23 mouse cellular contexts compared by ENCODE assay signal in genomic region chr14:34314796-34315195, GRCm38 (mm10). TPM values are rescaled to one million over a fixed set of nuclear protein-coding genes. Genes with fewer than 3 reads are reported as not detected.
DNase-seq lines count a peak whose midpoint lies in the region; ATAC-seq and TF ChIP-seq lines count a peak whose summit lies in the region.
"Had no signal": no experiment of that assay in that cellular context is flagged by ENCODE, and none has a peak within 500 bp of the region (broad histone marks: within the 10 kb centered on the region; RNA-seq: fewer than 3 reads in every experiment).

No protein-coding gene starts in this region.

- no peak for TF ChIP-seq EP300 in liver, postnatal 0 days (IDR thresholded peaks at IDR 0.05; ENCODE audit: low read depth)

- H3K4me2 ChIP-seq in lung, embryonic 14.5 days, result no peak overlapping the region
- peak overlapping the region; percentile 39 for H3K4me2 ChIP-seq in liver, embryonic 12.5 days
- H3K4me2 ChIP-seq in liver, postnatal 0 days (ENCODE audit: low read depth, low read length), result peak overlapping the region; percentile 96
- no peak overlapping the region for H3K4me2 ChIP-seq in heart, embryonic 12.5 days
- H3K4me2 ChIP-seq: heart, embryonic 11.5 days; limb, embryonic 13.5 days had no signal

- DNase-seq in kidney, adult 9 months, result peak; percentile 59
- no peak for DNase-seq in kidney, adult 8-10 months
- DNase-seq in lung, embryonic 14.5 days, result peak; percentile 19
- DNase-seq in lung, adult 18-20 months, result no peak
- no peak for DNase-seq in liver, postnatal 0 days
- DNase-seq: cerebellum, adult 18-20 months; cerebellum, postnatal 25 days; forebrain, postnatal 0 days; gastrocnemius, adult 2 months; heart, postnatal 14 days; midbrain, embryonic 14.5 days; retina, postnatal 1 day; right cerebral cortex, postnatal 4 days; thymus, adult 2 months had no signal

- 48% methylated on average over 3 of the region's 3 CpGs for WGBS in lung, embryonic 14.5 days
- 69% methylated on average over 3 of the region's 3 CpGs for WGBS in liver, embryonic 12.5 days (ENCODE audit: insufficient replicate concordance)
- WGBS in liver, postnatal 0 days (ENCODE audit: insufficient replicate concordance), result 52% methylated on average over 3 of the region's 3 CpGs
- 93% methylated on average over 3 of the region's 3 CpGs for WGBS in heart, embryonic 12.5 days

- H3K4me3 ChIP-seq in lung, embryonic 14.5 days (ENCODE audit: low read depth, low read length), result no peak overlapping the region
- H3K4me3 ChIP-seq in liver, embryonic 12.5 days, result peak overlapping the region; percentile 91; the same call in 1 of the 2 replicates
- peak overlapping the region; percentile 24 for H3K4me3 ChIP-seq in liver, postnatal 0 days (ENCODE audit: low read depth, low read length)
- no peak overlapping the region for H3K4me3 ChIP-seq in heart, embryonic 12.5 days
- H3K4me3 ChIP-seq: forebrain, embryonic 10.5 days; gastrocnemius, adult 2 months; limb, embryonic 13.5 days had no signal

- TF ChIP-seq CTCF in lung, embryonic 14.5 days (IDR thresholded peaks at IDR 0.05; ENCODE audit: low read depth), result no peak
- TF ChIP-seq CTCF in liver, postnatal 0 days (IDR thresholded peaks at IDR 0.05; ENCODE audit: low read depth), result no peak

- no peaks in the 10 kb centered on the region for H3K9me3 ChIP-seq in lung, embryonic 14.5 days (ENCODE audit: low read depth, low read length)
- no peaks in the 10 kb centered on the region for H3K9me3 ChIP-seq in liver, embryonic 12.5 days (replicated peaks)
- no peaks in the 10 kb centered on the region for H3K9me3 ChIP-seq in liver, postnatal 0 days (ENCODE audit: low read length)
- H3K9me3 ChIP-seq in heart, embryonic 12.5 days (replicated peaks), result no peaks in the 10 kb centered on the region
- H3K9me3 ChIP-seq: forebrain, embryonic 10.5 days; megakaryocyte, embryonic 14.5 days had no signal

- ATAC-seq in lung, embryonic 14.5 days (ENCODE audit: insufficient read depth), result no peak
- no peak for ATAC-seq in liver, embryonic 12.5 days
- ATAC-seq in liver, postnatal 0 days, result no peak
- no peak for ATAC-seq in heart, embryonic 12.5 days (ENCODE audit: insufficient number of reproducible peaks, low FRiP score)
- ATAC-seq: forebrain, postnatal 0 days had no signal

- H3K4me1 ChIP-seq in lung, embryonic 14.5 days (ENCODE audit: insufficient read depth), result no peaks in the 10 kb centered on the region
- H3K4me1 ChIP-seq in liver, embryonic 12.5 days, result peaks cover 25% of the 10 kb centered on the region
- H3K4me1 ChIP-seq in liver, postnatal 0 days (ENCODE audit: insufficient read depth), result peaks cover 7% of the 10 kb centered on the region
- H3K4me1 ChIP-seq in heart, embryonic 12.5 days (replicated peaks), result peaks cover 17% of the 10 kb centered on the region

- peaks cover 10% of the 10 kb centered on the region; the same call in 1 of the 2 replicates for H3K36me3 ChIP-seq in lung, embryonic 14.5 days (ENCODE audit: insufficient read depth)
- peaks cover 12% of the 10 kb centered on the region for H3K36me3 ChIP-seq in liver, embryonic 12.5 days
- peaks cover 10% of the 10 kb centered on the region for H3K36me3 ChIP-seq in liver, postnatal 0 days (replicated peaks; ENCODE audit: insufficient read depth, low read length)
- peaks cover 12% of the 10 kb centered on the region for H3K36me3 ChIP-seq in heart, embryonic 12.5 days

- H3K9ac ChIP-seq in lung, embryonic 14.5 days, result no peak overlapping the region
- H3K9ac ChIP-seq in liver, embryonic 12.5 days, result no peak overlapping the region
- H3K9ac ChIP-seq in liver, postnatal 0 days (replicated peaks), result no peak overlapping the region
- no peak overlapping the region for H3K9ac ChIP-seq in heart, embryonic 12.5 days
- H3K9ac ChIP-seq: forebrain, postnatal 0 days; limb, embryonic 13.5 days had no signal

- no peaks in the 10 kb centered on the region for H3K27me3 ChIP-seq in lung, embryonic 14.5 days (ENCODE audit: insufficient read depth, low read length)
- H3K27me3 ChIP-seq in liver, embryonic 12.5 days (replicated peaks), result no peaks in the 10 kb centered on the region
- H3K27me3 ChIP-seq in liver, postnatal 0 days (ENCODE audit: insufficient read depth, low read length), result no peaks in the 10 kb centered on the region
- H3K27me3 ChIP-seq in heart, embryonic 12.5 days (replicated peaks), result no peaks in the 10 kb centered on the region
- H3K27me3 ChIP-seq: limb, embryonic 13.5 days; megakaryocyte, embryonic 14.5 days had no signal

- H3K27ac ChIP-seq in lung, embryonic 14.5 days (ENCODE audit: low read depth), result no peak overlapping the region
- H3K27ac ChIP-seq in liver, embryonic 12.5 days, result no peak overlapping the region
- no peak overlapping the region for H3K27ac ChIP-seq in liver, postnatal 0 days (ENCODE audit: low read depth)
- no peak overlapping the region for H3K27ac ChIP-seq in heart, embryonic 12.5 days (ENCODE audit: poor library complexity, severe bottlenecking)
- H3K27ac ChIP-seq: forebrain, embryonic 10.5 days; gastrocnemius, adult 2 months; limb, embryonic 13.5 days had no signal

RNA-seq across cellular contexts. Expression of gene Glud1, which starts 4.3 kb away (rescaled TPM):
- polyA plus RNA-seq in lung, embryonic 14.5 days (2014; fragmentation: Nextera tagmentation; extraction: Ambion mirVana), result 76.5 and 84.2 TPM in 2 replicates
- 137 and 145 TPM in 2 replicates for polyA plus RNA-seq in liver, embryonic 12.5 days (2016; fragmentation: Nextera tagmentation; extraction: Ambion mirVana)
- polyA plus RNA-seq in liver, postnatal 0 days (2015; fragmentation: Nextera tagmentation; extraction: Ambion mirVana), result 159 and 163 TPM in 2 replicates
- polyA plus RNA-seq in heart, embryonic 12.5 days (2016; fragmentation: Nextera tagmentation; extraction: Ambion mirVana), result 66.4 and 70.8 TPM in 2 replicates

RNA-seq across cellular contexts. Expression of gene Shld2, which starts 4.5 kb away (rescaled TPM):
- 9.9 and 10.7 TPM in 2 replicates for polyA plus RNA-seq in lung, embryonic 14.5 days (2014; fragmentation: Nextera tagmentation; extraction: Ambion mirVana)
- 8.2 and 9.7 TPM in 2 replicates for polyA plus RNA-seq in liver, embryonic 12.5 days (2016; fragmentation: Nextera tagmentation; extraction: Ambion mirVana)
- 10.7 and 13.6 TPM in 2 replicates for polyA plus RNA-seq in liver, postnatal 0 days (2015; fragmentation: Nextera tagmentation; extraction: Ambion mirVana)
- polyA plus RNA-seq in heart, embryonic 12.5 days (2016; fragmentation: Nextera tagmentation; extraction: Ambion mirVana), result 7.6 and 7.8 TPM in 2 replicates

RNA-seq across cellular contexts. Expression of gene Fam25c, which starts 40.4 kb away (rescaled TPM):
- polyA plus RNA-seq in lung, embryonic 14.5 days (2014; fragmentation: Nextera tagmentation; extraction: Ambion mirVana), result not detected in 2 replicates
- not detected in 2 replicates for polyA plus RNA-seq in liver, embryonic 12.5 days (2016; fragmentation: Nextera tagmentation; extraction: Ambion mirVana)
- 5.8 and 5.9 TPM in 2 replicates for polyA plus RNA-seq in liver, postnatal 0 days (2015; fragmentation: Nextera tagmentation; extraction: Ambion mirVana)
- not detected in 2 replicates for polyA plus RNA-seq in heart, embryonic 12.5 days (2016; fragmentation: Nextera tagmentation; extraction: Ambion mirVana)
- polyA plus RNA-seq: C2C12; forebrain, embryonic 10.5 days; forebrain, postnatal 0 days; gonadal fat pad, adult 2 months; heart, embryonic 11.5 days; intestine, embryonic 14.5 days; midbrain, embryonic 14.5 days had no signal

RNA-seq across cellular contexts. Expression of gene Sncg, which starts 59.8 kb away (rescaled TPM):
- 4.9 and 5.2 TPM in 2 replicates for polyA plus RNA-seq in lung, embryonic 14.5 days (2014; fragmentation: Nextera tagmentation; extraction: Ambion mirVana)
- polyA plus RNA-seq in liver, embryonic 12.5 days (2016; fragmentation: Nextera tagmentation; extraction: Ambion mirVana), result 0.49 and 0.57 TPM in 2 replicates
- 0.34 and 0.72 TPM in 2 replicates for polyA plus RNA-seq in liver, postnatal 0 days (2015; fragmentation: Nextera tagmentation; extraction: Ambion mirVana)
- 1.9 and 2.3 TPM in 2 replicates for polyA plus RNA-seq in heart, embryonic 12.5 days (2016; fragmentation: Nextera tagmentation; extraction: Ambion mirVana)

Comparison
In these comparisons a context has a peak if more than half of its experiments do, and no peak if none do; other contexts are left out.
1. DNase-seq: peak in kidney, adult 9 months (single experiment) and lung, embryonic 14.5 days (single experiment); none in kidney, adult 8-10 months (0 of 2), lung, adult 18-20 months (0 of 2) and liver, postnatal 0 days (single experiment).
2. H3K4me2 ChIP-seq: peak in liver, embryonic 12.5 days (single experiment) and liver, postnatal 0 days (single experiment); none in lung, embryonic 14.5 days (single experiment) and heart, embryonic 12.5 days (single experiment).
3. H3K4me3 ChIP-seq: peak in liver, embryonic 12.5 days (single experiment) and liver, postnatal 0 days (single experiment); none in lung, embryonic 14.5 days (single experiment) and heart, embryonic 12.5 days (single experiment).